Mouse (Mus musculus) left cerebral cortex, adult 8-10 months (tissue): ENCODE measurements at regions not wholly inside any gene's neighbourhood (a gene's known extent, or its start where the extent isn't known, plus 50 kb on each side); places are given as distances from the start of the nearest gene placed in this dataset.

ENCODE experiments used
- DNase-seq, 2 experiments: peaks; one replicate each; pipeline ENCODE4 v3.0.0; 2022; ENCODE audit warnings: low spot score in 2 of 2

DNA sequence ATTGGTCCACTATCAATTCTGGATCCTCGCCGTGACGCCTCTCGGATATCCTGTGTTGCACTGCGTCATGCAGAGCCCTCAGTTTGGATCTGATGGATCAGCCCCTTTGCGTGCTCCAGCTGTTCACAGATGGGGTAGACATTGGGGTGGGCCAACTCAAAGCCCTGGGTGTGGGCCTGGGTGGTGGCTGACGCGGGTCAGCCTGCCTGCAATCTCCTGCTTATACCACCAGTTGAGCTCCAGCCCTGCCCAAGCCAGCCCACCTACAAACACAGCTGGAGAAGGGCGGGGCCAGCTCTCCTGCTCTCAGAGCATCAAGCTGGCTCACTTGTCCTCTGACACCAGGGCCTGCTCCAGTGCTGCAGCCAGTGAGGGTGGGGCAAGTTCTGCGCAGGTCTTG, 73.1 kb downstream of the Rps15a start:
- no peak for DNase-seq

DNA sequence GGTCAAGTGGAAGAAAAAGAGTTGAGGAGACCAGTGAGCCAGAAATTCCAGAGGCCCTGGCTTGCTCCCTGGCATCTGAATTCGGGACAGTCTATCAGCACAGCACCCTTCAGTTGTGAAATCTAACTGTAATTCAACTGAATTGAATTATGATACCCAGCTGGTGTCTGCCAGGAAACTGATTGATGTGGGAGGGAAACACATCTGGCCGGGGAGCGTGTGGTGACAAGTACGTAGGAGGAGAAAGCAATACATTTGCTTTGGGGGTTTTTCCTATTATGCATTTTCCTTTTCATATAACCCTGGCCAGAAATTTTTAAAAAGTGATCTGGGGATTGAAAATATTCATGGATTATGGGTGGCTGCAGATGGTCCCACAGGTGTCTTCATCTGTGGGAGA, 76.1 kb downstream of the Rps15a start:
- DNase-seq = no peak

DNA sequence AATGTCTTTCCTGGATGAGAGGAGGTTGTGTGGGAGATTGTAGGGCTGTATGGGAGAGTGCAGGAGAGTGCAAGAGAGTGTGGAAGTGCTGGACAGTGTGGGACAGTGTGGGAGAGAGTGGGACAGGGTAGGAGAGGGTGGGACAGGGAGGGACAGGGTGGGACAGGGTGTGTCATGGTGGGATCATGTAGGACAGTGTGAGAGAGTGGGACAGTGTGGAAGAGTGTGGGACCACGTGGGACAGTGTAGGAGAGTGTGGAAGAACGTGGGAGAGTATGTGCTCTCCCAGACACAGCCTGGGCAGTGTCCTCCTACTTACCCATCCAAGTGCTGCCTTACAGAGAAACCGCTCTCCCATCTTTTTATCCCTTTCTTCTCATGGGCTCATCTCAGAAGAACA, 78.9 kb downstream of the Rps15a start:
- no peak for DNase-seq

DNA sequence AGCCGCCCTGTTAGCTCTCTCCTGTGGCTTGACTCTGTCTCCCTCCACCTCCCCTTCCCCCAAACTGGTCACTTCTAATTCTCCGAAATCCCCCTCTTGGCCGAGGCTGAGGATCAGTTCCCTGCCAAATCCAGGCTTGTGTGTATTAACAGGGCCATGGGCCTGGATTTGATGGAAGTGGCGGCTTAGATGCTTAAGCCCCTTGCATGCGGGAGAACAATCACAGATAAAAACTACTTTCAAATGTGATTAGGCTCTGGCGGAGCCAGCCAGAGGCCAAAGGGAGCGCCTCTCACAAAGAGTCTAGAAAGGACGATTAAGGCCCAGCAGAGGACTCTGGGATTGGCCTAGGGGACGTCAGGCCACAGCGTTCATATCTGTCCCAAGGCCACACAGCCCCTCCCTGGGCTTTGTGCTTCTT, 89.9 kb downstream of the Rps15a start:
- no peak for DNase-seq

DNA sequence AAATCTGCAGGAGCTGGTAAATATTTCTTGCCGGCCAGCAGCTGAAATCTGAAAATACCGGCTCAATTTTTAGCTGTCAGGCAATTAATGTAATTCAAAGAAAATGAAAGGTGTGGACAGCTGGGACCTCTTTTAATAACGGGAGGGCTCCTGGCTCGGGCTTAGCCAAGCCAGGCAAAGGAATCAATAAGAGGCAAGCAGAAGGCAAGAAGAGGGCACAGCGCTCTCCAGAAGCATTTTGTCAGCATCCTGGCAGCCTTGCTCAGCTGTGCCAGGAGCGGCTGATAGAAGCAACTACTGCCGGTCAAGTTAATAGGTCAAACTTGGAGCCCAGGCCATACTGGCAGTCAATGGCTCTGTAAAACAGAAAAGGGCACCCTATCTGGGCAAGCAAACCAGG, 111.4 kb downstream of the Rps15a start:
- DNase-seq = no peak

DNA sequence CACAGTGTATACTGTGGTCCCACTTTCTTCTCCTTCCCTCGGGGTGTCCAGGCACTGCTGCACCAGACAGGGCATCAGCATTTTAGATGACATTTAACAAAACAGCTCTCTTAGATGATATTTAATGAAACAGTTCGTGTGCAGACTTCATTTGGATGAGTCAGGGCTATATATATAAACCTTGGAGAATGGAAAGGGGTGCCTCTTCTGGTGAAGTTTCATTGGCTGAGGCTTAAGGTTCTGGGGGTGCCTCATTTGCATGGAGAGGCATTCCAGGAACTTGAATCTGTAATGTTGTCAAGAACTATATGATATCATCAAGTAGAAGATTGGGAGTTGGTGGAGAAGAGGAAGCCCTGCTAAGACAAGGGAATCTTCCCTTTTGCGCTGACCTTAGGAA, 114.1 kb downstream of the Rps15a start:
- peak in 1 of 2 experiments; percentile 13 for DNase-seq

DNA sequence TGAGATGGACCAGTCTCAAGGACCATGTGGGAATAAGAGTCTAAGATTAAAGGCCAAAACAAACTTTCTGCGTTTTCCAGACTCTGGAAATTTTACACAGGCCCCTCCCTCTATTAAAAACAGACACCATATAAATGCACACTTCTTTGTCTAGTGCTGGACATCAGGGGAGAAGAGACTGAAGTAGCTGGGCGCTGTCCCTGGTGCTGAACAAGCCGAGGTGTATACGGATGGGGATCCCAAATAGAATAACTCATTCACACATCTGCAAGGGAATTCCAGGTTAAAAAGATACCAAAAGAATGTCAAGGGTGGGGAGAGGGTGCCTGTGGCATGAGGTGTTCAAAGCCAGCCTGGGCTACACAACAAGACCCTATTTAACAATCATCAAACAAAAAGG, 114.9 kb downstream of the Rps15a start:
- no peak for DNase-seq

DNA sequence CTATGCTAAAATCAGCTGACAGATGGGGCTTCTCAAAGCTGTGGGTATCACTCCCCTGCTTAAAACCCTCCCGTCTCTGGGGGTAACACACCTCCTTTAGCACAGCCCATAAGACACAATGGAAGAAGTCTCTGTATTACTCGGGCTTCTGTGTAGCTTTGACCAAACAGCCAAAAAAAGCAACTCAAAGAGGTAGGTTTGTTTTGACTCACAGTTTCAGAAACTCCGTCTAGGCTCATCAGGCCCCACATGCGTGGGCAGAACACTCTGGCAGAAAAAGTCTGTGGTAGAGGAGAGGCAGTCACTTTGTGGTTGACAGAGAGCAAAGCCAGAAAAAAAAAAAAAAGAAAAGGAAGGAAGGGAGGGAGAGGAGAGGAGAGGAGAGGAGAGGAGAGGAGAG, 133.8 kb downstream of the Rps15a start:
- no peak for DNase-seq

DNA sequence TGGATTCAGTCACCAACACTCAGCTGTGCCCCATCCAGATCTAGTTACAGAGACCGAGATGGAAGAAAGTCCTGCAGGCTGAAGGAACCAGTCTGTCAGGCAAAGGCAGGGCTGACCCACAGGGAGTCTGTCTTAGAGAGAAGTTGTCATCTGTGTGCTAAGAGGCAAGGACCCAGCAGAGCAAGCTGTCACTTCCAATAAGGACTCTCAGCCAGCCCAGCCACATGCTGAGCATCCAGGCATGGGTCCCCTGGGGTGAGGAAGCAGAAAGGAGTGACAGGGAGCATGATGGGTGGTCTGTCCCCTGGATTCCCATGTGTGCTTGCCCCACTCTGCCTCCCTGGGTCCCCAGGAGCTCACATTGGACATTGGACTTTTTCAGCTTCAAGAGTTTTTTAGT, 144.8 kb downstream of the Rps15a start:
- DNase-seq = no peak

DNA sequence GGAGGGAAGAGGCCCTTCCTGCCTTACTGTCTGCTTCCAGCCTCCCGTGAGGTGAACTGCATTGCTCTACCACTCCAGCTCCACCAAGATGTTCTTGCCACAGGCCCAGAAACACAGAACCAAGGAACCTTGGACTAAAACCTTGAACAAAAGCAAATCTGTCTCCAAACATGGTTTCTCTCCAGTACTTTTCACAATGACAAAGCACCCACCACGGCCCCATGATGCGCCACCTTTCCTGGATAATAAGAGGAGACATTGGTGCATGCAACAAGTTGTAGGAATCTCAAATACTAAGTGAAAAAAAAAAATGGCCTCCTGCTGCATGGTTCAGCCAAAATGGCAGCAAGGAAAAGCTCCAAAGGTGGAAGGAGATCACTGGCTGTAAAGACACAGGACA, 172.6 kb downstream of the Rps15a start:
- no peak for DNase-seq

DNA sequence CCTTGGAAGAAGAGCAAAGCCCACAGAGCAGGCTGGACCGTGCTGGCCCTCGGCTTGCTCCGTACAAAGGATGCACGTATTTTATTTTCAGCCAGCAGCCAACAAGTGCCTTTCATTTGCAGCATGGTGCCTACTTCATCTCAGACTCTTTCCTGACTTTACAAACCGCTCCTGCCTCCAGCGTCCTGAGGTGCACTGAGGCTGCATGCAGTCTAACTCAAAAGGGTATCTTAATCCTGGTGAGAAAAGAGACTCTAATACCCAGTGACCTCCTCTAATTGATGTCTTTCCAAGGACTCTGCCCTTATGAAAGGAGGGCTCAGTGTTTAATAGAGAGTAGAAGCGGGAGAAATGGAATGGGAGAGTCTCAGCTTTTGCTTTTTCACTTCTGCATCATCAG, 176.4 kb downstream of the Rps15a start:
- DNase-seq = no peak

DNA sequence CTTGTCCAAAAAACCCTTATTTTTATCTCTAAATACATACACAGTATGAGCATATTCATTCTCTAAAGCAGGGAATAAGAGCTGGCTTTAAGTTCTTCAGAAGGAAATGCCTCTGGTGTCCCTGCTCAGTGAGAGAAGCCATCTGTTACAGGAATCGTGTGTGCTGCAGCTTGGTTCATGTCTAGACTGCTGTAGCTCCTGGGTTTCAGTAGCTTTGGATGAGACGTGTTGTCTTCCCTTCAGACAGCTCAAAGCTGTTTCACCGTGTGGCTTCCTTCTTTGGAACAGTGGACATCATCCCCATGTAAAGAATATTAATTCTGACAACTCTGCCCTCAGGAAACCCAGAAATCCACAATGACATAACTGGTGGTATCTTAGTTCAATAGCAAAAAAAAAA, 181.1 kb downstream of the Rps15a start:
- peak in 1 of 2 experiments; percentile 20 for DNase-seq

DNA sequence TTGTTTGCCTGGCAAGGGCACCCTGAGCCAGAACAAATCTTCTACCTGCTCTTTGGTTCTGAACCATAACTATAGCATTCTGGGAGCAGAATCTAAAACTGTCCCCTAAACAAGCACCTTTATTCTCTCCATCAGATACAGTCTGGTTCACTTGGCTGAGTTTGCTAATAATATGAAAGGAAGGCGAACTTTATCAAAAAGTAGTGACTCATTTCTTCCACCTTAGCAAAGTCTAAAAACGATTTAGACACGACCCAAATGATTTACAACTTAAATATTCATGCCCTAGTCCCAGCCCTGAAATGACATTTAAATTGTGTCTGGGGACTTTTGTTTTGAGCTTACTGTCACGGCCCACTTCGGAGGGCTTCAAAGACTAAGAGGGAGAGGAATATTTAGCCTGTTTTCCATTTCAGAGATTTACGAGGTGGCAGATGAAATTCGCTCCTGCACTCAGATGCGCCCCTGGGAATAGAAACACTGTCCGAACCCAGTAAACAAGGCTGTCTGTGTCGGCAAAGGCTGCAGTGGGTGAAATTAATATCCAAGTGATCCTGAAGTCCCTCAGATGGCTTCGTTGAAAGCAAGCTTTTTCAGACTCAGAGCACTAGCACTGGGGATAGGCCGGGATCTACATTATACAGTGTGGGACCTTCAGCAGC, 184.6 kb downstream of the Rps15a start:
- no peak for DNase-seq

DNA sequence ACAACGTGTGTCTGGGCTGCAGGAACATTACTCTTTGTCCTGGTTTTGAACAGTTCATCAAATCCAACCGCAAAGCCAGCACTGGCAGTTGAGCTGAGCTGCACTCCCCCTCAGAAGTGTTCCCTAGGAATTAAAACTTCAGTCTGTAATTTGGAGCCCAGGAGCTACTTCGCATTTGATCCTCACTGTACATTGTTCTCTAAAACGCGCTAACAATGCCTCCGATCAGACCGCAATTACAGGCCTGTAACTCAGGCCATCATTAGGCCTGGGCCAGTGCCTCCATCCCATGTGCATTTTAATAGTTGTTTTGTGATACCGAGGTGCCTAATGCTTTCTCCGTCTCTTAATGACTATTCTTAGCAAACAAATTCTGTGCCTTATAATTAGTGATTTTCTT, 185.6 kb downstream of the Rps15a start:
- DNase-seq = no peak

DNA sequence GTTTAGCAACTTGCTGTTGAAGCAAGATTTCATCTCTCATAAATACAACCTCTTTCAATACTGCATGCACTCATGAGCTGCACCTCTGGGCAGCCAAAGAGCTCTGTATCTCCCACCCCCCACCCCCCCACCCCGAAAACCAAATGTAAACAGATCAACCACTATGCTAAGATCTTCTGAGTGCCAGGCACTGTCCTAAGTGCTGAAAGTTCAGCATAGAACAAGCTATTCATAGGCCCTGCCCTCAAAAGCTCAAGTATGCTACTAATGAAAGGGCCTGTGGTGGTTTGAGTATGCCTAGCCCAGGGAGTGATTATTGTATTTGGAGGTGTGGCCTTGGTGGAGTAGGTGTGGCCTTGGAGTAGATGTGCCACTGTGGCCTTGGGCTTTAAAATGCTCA, 189.6 kb downstream of the Rps15a start:
- DNase-seq = no peak

DNA sequence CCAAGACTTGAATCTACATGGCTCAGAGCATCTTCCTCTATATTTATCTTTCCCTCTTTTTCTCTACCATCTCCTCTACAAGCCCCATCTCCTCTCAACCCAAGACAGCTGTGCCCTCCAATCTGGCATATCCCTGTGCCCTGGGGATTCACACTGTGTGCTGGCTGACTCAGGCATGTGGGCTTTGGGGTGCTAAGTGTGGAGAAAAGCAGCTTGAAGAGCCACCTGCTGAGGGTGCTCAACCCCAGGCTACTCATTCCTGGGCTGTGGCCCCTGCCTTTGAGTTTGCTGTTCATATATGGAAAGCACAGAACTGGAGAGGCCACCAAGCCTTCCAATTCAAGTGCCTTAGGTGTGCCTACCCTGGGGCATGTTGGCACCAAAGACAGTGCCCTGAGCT, 193.7 kb downstream of the Rps15a start:
- DNase-seq = peak in 1 of 2 experiments; percentile 79

DNA sequence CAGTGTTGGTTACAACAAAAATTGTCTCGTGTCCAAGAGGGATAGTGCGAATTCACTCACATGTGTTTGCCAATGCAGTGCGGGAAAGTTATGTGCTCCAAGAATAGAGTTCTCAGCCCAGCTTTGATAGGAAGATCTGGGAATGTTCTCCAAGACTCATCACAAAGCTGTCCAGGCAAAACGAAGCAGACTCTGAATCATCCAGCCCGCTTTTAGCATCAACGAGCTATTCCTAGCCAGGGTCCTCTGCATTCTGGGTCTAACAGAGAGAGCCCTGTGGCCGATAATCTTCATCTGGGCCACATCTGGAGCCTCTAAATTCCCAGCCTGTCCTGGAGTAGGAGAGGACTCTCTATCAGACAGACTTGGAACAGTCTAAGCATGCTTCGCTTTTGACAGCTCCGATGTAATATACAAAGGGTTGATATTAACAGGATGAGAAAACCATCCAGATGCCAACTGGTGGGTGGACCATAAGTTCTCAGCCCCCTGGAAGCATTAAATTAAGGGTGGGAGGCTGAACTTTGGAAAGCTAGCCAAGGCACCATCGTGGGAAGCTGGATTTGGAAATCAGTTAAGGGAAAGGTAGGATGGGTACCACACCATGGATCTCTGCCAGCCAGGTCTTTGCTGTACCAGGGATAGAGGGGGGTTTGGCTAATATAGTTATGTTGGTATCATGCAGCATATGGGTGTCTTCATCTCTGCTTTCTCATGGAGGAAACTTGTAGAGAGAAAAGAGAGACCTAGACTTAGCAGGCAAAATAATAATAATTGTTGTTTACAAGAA, 197.6 kb downstream of the Rps15a start:
- peak in 1 of 2 experiments; percentile 77 for DNase-seq

DNA sequence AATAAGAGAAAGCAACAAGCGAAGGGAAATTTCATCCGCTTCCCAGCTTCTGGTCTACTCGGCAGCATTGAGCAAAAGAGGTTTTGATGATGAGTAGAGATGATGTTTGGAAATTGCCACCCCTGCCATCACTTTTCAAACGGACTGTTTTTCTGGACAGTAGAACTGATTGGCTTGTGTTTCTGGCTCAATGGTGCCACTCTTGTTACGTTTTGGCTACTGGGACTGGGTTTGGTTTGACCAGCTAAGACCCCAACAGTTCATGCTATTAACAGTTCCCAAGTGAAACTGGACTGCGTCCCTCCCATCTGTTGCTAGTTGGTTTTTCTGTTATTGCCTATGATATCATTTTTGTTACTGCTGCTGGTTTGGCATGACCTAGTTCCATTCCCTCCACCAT, 199.1 kb downstream of the Rps15a start:
- DNase-seq = no peak

DNA sequence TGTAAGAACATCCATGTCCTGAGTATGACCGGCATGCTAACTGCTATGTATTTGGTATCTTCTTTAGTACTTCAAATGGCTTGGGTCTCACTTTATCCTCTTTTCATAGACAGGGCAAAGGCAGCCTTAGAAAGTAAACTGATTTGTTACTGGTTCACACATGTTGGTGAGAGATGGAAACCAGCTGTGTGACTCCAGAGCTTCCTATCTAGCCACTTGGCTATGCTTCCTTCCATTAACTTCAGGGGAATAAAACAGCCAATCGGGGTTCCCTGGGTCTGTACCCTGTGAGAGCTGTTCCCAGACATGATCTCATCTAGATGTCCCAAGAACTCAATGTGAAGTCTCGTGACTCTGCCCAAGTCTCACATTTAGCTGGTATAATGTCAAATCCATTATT, 203.5 kb downstream of the Rps15a start:
- DNase-seq = no peak

DNA sequence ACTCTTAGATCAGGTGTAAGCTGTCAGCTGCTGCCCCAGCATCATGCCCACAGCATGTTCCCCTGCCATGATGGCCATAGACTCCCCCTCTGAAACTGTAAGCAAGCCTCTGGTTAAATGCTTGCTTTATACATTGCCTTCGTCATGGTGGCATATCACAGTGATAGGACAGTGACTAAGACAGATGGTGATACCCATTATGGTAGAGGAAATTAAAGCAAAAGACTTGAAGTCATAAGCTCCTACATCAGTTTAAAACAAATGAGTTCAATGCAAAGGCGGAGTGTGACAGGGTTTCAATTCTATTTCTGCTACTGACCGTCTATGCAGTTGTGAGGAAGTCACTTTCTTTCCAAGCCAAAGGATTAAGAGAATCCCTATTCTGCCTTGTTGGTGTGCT, 204.9 kb downstream of the Rps15a start:
- no peak for DNase-seq

DNA sequence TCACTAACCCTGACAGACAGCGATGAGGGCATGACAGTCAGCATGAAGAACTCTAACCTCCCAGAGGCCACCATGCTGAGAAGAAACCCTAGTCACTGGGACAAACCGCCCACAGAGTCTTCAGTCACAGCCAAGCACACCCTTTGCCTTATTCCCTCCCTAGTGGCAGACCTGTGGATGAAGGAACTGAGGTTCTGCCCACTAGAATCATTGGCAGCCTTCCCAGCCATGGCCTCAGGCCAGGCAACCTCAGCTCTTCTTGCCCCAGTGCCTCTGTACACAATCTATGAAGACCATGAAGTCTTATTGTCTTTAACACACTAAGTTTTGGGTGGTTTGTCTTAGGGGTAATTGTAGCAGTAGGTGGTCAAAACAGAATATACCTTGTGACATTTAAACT, 219.5 kb downstream of the Rps15a start:
- DNase-seq = no peak

DNA sequence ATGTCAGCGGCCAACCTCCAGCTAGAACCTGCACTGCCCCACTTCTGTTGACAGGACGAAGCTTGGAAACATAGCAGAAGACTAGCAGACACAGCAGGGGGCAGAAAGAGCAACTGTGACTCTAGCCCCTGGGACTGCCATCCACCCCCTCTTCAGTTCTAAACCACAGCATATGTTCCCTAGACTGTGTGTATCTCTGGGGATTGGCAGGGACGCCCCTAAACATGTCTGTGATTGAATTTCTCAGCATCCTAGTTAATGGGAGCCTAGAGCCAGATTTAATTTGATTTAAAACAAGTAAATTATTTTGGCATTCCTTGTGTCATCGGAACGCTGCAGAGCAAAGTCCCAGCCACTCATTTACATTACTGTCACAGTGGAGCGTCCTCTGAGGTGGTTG, 228.7 kb downstream of the Rps15a start:
- DNase-seq = no peak

DNA sequence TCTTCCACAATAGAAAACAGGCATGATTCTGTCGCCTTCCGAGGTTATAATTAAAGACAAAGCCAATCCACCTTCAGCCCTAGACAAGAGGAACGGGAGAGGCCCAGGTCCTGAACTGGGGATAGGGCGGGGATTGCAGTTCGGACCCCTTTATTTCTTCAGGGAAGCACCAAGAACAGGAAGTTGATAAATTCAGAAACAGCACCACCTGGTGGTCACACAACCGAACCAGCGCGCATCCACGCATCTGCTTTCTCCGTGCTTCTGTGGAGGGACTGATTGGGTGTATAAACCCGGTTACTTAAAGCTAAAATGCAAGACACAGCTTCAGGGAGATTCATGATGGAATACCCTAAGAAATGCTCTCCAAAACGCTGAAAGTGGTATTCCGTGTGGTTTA, 233.2 kb downstream of the Rps15a start:
- peak; percentile 56 to 82 for DNase-seq
